In genomic region chr10:120744441-120745137, GRCm38 (mm10) we compare ENCODE assay signal across 8 mouse cellular contexts.
DNase-seq lines count a peak whose midpoint lies in the region; ATAC-seq and TF ChIP-seq lines count a peak whose summit lies in the region.
"Had no signal": no experiment of that assay in that cellular context is flagged by ENCODE, and none has a peak within 500 bp of the region (broad histone marks: within the 10 kb centered on the region; RNA-seq: fewer than 3 reads in every experiment).

No protein-coding gene starts in this region.

- no peak for DNase-seq in spleen, adult 2 months (ENCODE audit: low read depth in 1 of 2, low spot score in 2 of 2)
- DNase-seq in spleen, postnatal 10 days (ENCODE audit: low spot score in 2 of 2): no peak
- peak; percentile 87 for DNase-seq in forelimb bud, embryonic 11.5 days (ENCODE audit: low read depth, low spot score)
- DNase-seq in liver, postnatal 0 days: no peak
- no peak for DNase-seq in lung, postnatal 36 days
- DNase-seq in left cerebral cortex, adult 11 months (ENCODE audit: low spot score): no peak

- ATAC-seq in liver, postnatal 0 days: no peak
- ATAC-seq in erythroblast, adult 5-6 weeks (replicated peaks; ENCODE audit: low FRiP score, poor library complexity, severe bottlenecking): no peak

- no peak overlapping the region for H3K9ac ChIP-seq in liver, postnatal 0 days (replicated peaks)

- no peak for TF ChIP-seq POLR2A in spleen, adult 2 months (IDR thresholded peaks at IDR 0.05; ENCODE audit: low read depth, low read length)

- H3K4me2 ChIP-seq in liver, postnatal 0 days (ENCODE audit: low read depth, low read length): peak overlapping the region; percentile 62

- WGBS in spleen, adult 2 months: 13% methylated on average over 15 of the region's 15 CpGs
- WGBS in liver, postnatal 0 days (ENCODE audit: insufficient replicate concordance): 13% methylated on average over 15 of the region's 15 CpGs

- no peak for TF ChIP-seq CTCF in spleen, adult 2 months (IDR thresholded peaks at IDR 0.05; ENCODE audit: extremely low read depth, insufficient read depth, insufficient read length, insufficient replicate concordance)
- no peak for TF ChIP-seq CTCF in liver, postnatal 0 days (IDR thresholded peaks at IDR 0.05; ENCODE audit: low read depth)

- no peaks in the 10 kb centered on the region; the same call in 1 of the 2 replicates for H3K4me1 ChIP-seq in spleen, adult 2 months (ENCODE audit: control insufficient read depth, insufficient read depth, insufficient read length)
- H3K4me1 ChIP-seq in liver, postnatal 0 days (ENCODE audit: insufficient read depth): no peaks in the 10 kb centered on the region

- H3K4me3 ChIP-seq in spleen, adult 2 months (ENCODE audit: extremely low read depth, insufficient read depth, insufficient read length): peak overlapping the region; percentile 52; the same call in 1 of the 2 replicates
- peak overlapping the region; percentile 24 for H3K4me3 ChIP-seq in liver, postnatal 0 days (ENCODE audit: low read depth, low read length)
- H3K4me3 ChIP-seq: myocyte had no signal

- peaks cover 3% of the 10 kb centered on the region; the same call in 1 of the 2 replicates for H3K27me3 ChIP-seq in spleen, adult 2 months (ENCODE audit: control insufficient read depth, insufficient read depth, low read length)
- H3K27me3 ChIP-seq in liver, postnatal 0 days (ENCODE audit: insufficient read depth, low read length): 0 out of 2 replicates have a peak, but pooled peaks cover 4% of the 10 kb centered on the region

- no peaks in the 10 kb centered on the region for H3K36me3 ChIP-seq in spleen, adult 2 months (ENCODE audit: control insufficient read depth, insufficient read depth, low read length)
- H3K36me3 ChIP-seq in liver, postnatal 0 days (replicated peaks; ENCODE audit: insufficient read depth, low read length): no peaks in the 10 kb centered on the region

- no peak for TF ChIP-seq EP300 in liver, postnatal 0 days (IDR thresholded peaks at IDR 0.05; ENCODE audit: low read depth)

- H3K27ac ChIP-seq in spleen, adult 2 months (ENCODE audit: insufficient read depth, low read length): 0 out of 2 replicates have a peak overlapping the region, but pooled peaks have one; percentile 4
- H3K27ac ChIP-seq in liver, postnatal 0 days (ENCODE audit: low read depth): no peak overlapping the region

- H3K9me3 ChIP-seq in liver, postnatal 0 days (ENCODE audit: low read length): no peaks in the 10 kb centered on the region
